Mouse (Mus musculus) layer of hippocampus, postnatal 36 days (tissue): ENCODE measurements around the gene Tst. TPM values are rescaled to one million over a fixed set of nuclear protein-coding genes. Genes with fewer than 3 reads are reported as not detected.

Experiments
- DNase-seq, 2 experiments: peaks; one replicate each; pipeline ENCODE4 v3.0.0; 2022
- total RNA-seq, 2 experiments: library from RNA; stranded (reverse); gene quantifications; 2 replicates each; pipeline ENCODE4 v1.2.3; 2021

Tst gene
- total RNA-seq, 2 experiments from 2014 or later: 37.7 to 40.9 TPM

DNA sequence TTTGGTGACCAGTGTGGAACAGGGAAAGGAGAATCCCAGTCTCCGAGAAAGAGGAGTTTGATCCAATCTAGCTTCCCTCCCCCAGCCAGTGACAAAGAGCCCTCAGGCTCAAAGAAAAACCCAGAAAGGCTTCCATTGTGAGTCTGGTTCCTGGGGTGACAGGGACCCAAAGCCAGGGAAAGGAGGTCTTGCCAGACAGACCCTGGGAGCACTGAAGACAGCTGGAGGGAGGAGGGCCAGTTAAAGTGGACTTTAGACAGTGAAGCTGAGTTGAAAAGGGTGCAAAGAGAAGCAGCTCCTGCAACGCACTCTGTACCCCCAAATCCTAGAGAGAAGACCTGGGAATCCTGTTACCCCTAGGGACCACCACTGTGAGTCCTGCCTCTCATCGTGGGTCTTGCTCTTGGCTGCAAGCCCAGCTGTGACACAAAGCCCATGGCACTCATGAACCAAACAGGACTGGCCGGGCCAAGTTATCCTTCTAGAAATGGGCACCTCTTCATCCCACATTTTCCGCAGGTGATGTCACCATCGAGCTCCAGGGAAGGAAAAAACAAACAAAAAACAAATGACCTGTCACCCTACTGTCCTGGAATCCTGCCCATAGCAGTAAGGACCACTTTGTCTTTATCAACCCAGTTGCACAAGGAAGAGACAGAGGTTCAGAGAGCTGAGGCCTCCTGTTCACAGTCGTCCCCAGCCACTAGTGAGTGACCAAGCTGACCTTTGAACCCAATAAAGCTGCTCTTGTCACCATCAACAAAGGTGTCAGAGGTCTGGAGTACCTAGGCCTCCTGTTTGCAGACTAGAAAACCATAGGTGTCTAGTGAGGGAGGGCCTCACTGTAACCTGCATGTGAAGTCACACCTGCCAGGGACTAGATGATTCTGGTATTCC, 21.2 kb downstream of the Tst start:
- DNase-seq: peak; percentile 55 to 62

DNA sequence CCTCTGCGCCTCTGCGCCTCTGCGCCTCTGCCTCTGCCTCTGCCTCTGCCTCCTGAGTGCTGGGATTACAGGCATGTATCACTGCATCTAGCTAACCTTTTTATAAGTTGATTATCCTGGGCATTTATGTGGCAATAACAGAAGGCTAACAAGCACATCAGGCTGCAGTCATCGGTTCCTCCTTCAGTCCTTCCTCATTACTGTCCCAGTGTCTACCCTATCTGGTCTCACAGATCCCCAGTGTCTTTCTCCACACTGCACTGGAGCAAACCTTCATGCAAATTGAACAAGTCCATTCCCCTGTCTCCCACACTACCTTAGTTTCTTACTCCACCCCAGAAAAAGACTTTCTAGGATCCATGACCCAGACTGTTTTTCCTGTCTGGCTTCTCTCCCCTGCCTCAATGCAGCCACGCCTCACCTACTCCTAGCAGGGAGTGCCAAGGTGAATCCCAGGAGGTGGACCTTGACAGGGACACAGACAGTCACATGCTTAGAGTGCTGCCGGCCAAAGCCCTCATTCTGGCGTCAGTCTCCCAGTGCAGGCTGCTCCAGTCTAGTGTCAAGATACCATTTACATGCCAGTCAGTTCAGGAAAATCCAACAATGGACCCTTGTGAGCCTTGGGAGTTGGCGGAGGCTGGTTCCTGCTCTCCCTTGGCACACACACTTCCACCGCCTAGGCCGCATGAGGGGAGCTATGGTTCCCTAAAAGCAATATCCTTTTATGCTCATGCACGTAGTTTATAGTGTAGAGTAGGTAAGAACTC, 22.1 kb downstream of the Tst start:
- DNase-seq: peak; percentile 59 to 64

DNA sequence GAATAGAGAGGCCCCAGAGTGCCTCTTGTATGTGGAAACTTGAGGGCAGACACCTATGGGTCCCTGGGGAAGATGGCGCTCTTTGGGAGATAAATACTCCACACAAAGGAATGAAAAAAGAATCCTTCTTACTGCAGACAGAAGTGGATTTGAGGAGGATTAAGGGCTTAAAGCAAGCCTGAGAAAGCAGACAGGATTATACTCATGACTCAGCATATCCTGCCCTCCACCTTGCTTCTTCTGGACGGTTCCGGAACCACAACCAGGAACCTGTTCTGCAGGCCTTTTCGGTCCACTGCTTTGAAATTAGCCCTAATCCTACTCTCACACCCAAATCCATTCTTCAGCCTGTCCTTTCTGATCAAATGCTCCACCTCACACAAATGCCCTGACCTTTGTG, 23.6 kb downstream of the Tst start:
- no peak for DNase-seq

DNA sequence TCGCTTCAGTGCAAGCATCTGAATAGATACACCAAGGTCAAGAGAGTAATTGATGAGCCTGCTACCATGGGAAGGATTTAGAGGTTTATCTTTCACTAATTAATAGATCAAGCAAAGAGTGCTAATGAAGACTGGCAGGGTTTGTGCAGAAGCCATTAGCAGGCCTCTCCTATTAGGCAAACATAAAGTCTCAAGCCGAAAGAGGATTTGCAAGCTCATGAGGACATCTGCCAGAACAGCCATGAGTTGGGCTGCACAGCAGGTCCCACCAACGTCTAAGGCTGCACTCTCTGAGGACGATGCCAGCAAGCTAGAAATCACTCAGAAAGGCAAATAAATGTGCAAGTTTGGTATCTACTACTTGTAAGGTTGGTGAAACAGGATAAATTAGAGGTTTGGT, 25.0 kb downstream of the Tst start:
- peak; percentile 27 to 58 for DNase-seq

DNA sequence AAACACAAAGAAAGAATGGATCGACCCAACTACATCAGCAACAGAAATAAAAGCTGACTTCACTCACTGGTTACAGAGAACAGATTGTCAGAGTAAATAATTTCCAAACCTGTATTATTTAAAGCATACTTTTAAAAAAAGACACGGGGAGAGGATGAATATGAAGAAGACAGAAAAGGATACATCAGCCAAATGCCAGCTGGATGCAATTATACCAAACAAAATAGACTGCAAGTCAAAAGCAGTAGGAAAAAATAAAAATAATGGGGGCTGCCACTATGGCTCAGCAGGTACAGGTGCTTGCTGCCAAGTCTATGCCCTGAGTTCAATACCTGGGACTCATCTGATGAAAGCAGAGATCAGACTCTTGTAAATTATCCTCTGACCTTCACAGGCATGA, 25.5 kb downstream of the Tst start:
- DNase-seq: no peak

DNA sequence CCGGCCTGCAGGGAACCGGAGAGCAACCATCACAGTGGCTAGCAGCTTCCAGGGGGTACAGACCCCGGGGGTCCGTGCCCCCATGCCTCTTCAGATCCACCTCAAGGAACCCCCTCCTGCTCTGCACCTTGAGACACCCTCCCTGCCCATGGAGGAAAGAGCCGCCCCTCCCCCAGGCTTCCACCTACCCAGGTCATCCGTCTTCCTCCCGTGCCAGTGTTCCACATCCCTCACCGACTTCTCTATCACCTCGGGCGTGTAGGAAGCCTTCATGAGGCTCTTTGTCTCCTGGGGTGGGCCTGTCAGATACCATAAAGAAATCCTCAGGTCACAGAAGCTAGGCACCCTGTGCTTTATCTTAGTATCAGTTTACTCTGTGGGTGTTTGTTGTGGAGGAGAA, 27.2 kb downstream of the Tst start:
- DNase-seq: no peak

DNA sequence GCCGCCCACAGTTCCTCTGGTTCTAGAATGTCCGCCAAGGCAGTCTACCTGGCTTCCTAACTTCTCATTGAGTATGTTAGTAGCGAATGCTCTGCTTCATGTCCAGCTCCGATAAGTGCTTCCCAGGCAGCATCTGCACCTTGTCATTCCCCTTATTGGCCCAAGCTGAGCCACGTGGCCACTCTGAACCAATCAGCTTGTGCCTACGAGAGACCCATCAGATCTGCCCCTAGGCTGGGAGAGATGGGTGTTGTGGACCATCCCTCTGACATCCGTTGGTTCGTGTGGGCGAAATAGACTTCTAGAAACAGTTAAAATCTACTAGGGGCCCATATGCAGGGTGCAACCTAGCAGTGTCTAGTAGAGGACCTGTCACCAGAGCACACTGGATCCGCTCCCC, 27.8 kb downstream of the Tst start:
- no peak for DNase-seq

DNA sequence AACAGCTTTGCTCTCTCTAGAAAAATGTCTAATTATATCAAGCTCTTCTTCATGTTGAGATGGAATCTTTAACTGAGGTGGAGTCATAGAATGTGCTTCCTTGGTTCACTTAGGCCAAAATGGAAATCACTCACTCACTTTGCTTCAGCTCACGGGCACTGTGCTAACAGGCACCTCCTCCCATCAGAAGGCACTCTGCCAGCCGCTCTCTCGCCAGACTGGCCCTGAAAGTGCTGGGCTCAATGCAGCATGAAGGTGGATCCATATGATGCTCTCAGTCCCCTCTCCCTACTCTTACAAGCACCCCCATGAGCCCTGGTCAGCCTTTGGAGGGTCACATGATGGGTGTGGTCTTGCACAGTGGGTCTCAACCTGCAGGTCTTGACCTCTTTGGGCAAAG, 31.5 kb downstream of the Tst start:
- DNase-seq: no peak

DNA sequence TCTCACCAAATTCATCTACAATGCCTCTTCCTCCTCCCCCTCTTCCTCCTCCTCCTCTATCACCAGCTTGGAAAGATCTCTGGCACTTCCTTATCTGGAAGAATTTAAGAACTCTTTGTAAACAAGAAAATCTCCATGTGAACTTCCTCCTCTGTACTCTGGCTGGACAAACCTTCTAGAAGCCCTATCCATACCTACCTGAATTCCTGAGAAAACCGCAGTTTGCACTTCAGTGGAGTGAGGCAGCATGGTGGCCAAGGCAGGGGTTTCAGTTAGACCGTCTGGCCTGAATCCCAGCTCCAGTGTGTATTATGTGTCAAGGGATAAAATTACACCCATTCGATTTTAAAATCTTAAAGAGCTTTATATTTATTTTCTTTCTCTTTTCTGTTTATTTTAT, 32.9 kb downstream of the Tst start:
- no peak for DNase-seq

DNA sequence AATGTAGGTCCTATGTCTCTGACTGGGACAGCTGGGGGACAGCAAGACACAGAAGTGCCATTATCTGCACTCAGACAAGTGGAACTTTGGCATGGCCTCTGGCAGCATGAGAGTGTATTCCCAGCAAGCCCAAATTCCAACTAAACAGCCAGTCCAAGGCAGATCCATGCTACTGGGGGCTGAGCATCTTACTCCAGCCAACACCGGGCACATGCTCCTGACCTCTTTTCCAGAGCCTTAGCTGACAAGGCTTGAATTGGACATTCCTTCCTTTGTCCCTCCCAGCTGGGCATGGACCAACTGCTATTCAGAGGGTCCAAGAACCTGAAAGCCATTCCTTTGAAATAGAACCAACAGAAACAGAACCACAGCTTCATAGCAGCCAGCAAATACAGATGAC, 36.1 kb downstream of the Tst start:
- peak in 1 of 2 experiments; percentile 36 for DNase-seq

DNA sequence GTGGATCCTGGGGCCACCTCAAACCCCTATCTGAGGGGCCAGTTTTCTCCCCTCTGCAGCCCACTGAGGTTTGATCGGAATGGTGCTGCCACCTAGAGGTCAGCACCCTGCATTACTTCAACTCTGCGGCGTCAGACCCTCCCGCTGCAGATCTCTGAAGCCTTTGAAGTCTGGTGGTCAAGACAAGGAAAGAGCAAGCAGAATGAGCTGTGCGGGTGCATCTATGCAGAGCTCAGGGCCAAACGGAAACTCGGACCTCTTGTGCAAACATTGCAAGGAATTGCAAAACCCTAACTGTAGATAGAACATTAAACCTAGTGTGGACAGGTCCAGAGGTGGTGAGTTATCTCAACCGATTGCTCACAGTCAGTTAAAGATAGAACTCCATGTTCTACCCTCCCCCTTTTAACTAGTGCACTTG, 36.8 kb downstream of the Tst start:
- DNase-seq: peak; percentile 36 to 38

DNA sequence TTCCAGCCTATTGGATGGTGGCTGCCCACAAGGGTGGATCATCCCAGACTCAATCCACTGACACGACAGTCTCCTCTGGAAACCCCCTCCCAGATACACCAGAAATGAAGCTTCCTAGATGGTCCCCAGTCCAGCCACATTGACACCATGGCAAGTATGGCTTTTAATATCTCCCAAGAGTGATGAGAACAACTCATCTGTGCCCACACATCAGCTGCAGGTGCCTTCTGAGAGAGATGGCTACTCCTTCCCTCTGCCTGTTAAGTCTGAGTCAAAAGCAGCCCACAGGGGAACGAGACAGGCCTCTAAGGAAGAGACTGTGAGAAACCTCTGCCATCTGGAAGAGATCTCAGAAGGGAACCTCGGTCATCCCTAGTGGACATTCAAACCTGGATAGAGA, 37.9 kb downstream of the Tst start:
- no peak for DNase-seq

DNA sequence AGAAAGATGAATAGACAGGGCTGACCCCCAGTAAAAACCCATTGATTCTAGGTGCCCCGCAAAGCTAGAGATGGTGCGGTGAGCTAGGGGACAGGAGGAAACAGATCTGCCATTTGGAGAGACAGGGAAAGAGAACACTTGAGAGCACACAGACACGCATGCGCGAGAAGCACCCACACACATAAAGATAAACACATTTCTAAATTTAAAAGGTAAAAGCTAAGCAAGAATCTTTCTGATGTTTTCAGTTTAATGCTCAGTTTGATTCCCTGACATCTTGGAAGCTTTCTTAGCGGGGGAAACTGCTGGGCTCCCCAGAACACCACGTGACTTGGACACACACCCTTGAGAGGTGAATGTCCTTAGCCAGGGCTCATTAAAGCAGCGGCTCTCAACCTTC, 38.8 kb downstream of the Tst start:
- no peak for DNase-seq

DNA sequence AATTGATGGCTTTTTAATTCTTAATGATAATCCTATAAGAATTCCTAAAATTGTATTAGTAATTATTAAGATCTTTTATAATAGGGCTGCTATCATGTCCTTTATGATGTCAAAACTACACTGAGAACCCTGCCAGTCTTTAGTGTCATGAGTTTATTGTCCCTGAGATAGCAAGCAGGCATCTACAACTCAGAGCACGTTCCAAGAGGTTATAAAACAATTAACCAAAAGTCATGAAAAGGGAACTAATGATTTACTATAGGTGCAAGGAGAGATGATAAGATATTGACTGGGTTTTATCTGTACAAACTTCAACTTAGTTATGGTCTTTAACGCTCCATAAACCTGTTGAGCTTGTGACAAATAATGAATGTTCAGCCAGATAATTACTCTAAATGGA, 39.8 kb downstream of the Tst start:
- no peak for DNase-seq

DNA sequence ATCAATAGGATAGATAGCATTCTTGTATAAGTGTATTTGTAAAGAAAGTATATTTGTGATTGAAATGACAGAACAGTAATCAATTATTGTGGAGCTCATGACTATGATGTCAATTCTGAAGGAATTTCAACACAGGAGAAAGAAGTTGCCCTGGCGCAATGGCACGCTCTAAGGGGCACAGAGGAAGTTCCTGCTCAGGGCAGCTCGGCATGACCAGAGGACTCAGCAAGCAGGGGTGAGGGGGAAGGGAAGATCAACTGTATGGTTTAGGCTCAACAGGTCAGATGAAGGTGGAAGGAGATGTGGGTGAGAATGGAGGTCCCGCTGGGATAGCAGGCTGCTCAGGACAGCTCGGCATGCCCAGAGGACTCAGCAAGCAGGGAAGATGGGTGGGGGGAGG, 50.2 kb downstream of the Tst start:
- DNase-seq: no peak

DNA sequence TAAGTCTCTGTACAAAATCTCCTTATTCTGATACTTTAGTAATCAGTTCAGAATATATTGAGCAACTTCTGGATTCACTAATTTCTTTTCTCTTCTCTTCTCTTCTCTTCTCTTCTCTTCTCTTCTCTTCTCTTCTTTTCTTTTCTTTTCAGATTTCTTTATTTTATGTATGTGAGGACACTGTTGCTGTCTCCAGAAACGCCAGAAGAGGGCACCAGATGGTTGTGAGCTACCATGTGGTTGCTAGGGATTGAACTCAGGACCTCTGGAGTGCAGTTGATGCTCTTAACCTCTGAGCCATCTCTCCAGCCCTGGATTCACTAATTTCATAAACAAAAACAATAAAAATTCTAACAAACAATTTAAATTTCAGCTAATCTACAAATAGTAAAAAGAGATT, 50.7 kb downstream of the Tst start:
- DNase-seq: peak in 1 of 2 experiments; percentile 41

DNA sequence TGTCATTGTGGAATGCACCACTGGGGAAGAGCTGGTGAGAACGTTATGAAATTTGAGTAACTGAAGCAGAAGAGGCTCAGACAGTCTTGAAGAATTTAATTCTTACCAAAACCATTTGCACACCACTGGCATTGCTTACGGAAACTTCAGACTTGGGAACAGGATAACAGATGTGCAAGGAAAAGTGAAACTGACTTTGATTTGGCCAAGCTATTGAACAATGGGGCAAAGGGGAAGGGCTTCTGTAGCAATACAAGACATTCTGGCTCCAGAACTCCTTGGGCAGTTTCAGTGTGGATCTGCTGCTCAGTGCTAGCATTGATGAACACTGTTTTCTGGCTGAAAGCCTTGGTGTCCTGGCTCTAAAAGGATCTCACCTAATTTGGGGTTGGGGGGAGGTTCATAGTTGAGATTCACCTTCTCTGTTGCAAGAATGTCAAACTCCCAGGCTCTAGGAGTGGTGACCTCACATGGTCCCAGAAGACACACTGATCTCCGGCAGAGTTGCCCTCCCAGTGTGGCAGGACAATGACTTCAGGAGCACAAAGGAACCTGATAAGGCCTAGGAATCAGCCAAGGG, 54.0 kb downstream of the Tst start:
- DNase-seq: no peak

Other genes starting within 250 kb of the Tst start
- 10 to 100 TPM; 19.9 to 20.3 TPM for gene Ift27, start 231.8 kb downstream of the Tst start, total RNA-seq
- 10 to 100 TPM; 52.0 to 62.7 TPM for gene Pvalb, start 199.5 kb downstream of the Tst start, total RNA-seq
- gene Ncf4, start 161.1 kb downstream of the Tst start, total RNA-seq: 1 to 10 TPM in 1 of 2 experiments, under 1 TPM in 1; 0.58 to 1.2 TPM
- gene Csf2rb2, start 100.2 kb downstream of the Tst start, total RNA-seq: 1 to 10 TPM; 1.4 to 1.5 TPM
- gene Csf2rb, start 80.2 kb downstream of the Tst start, total RNA-seq: 1 to 10 TPM; 1.1 to 2.1 TPM
- not detected for gene Tex33, start 10.0 kb downstream of the Tst start, total RNA-seq
- 10 to 100 TPM; 24.6 to 30.7 TPM for gene Mpst, start 509 bp upstream of the Tst start, total RNA-seq
- 100 to 1,000 TPM; 248 TPM for gene Kctd17, start 22.7 kb upstream of the Tst start, total RNA-seq
- 1 to 10 TPM; 3.7 to 5.0 TPM for gene Tmprss6, start 62.7 kb upstream of the Tst start, total RNA-seq
- under 1 TPM; 0.17 to 0.18 TPM for gene Il2rb, start 89.4 kb upstream of the Tst start, total RNA-seq
- gene C1qtnf6, start 125.5 kb upstream of the Tst start, total RNA-seq: 1 to 10 TPM; 3.5 to 4.4 TPM
- 10 to 100 TPM; 21.6 to 25.1 TPM for gene Sstr3, start 138.8 kb upstream of the Tst start, total RNA-seq
- gene Rac2, start 166.9 kb upstream of the Tst start, total RNA-seq: 1 to 10 TPM; 2.0 to 2.7 TPM
- gene Cyth4, start 191.1 kb upstream of the Tst start, total RNA-seq: 10 to 100 TPM; 22.2 to 23.7 TPM